Mouse (Mus musculus): Measurements from ENCODE around the gene Gm10563. TPM values are rescaled to one million over a fixed set of nuclear protein-coding genes. Genes with fewer than 3 reads are reported as not detected.

Gene Gm10563
- polyA plus RNA-seq, 1 experiment from 2014 or later = not detected

- ATAC-seq (replicated peaks; ENCODE audit: insufficient number of reproducible peaks, low FRiP score, low TSS enrichment) = no peak
- 92% methylated on average over 4 of the region's 4 CpGs for WGBS (ENCODE audit: insufficient replicate concordance)
- H3K9ac ChIP-seq (ENCODE audit: low read depth, low read length) = no peak overlapping the region
- H3K27ac ChIP-seq (ENCODE audit: low read depth, low read length) = no peak overlapping the region
- peaks cover 7% of the 10 kb centered on the region for H3K4me1 ChIP-seq (ENCODE audit: control insufficient read depth, insufficient read depth, low read length)
- H3K4me3 ChIP-seq (ENCODE audit: low read depth, low read length) = no peak overlapping the region
- peaks cover 5% of the 10 kb centered on the region; the same call in 1 of the 2 replicates for H3K36me3 ChIP-seq (ENCODE audit: control insufficient read depth, insufficient read depth, low read length)
- no peaks in the 10 kb centered on the region for H3K27me3 ChIP-seq (ENCODE audit: control insufficient read depth, insufficient read depth, low read length)
- no peak overlapping the region for H3K4me2 ChIP-seq
- no peaks in the 10 kb centered on the region for H3K9me3 ChIP-seq (replicated peaks; ENCODE audit: control insufficient read depth, low read length)
Observed at GRCm38 (mm10) chr4:155605132-155605531, 40.1 kb downstream of the Gm10563 start.

- no peak overlapping the region for H3K27ac ChIP-seq (ENCODE audit: low read depth, low read length)
- peaks cover 7% of the 10 kb centered on the region for H3K4me1 ChIP-seq (ENCODE audit: control insufficient read depth, insufficient read depth, low read length)
- no peak overlapping the region for H3K9ac ChIP-seq (ENCODE audit: low read depth, low read length)
- no peaks in the 10 kb centered on the region for H3K27me3 ChIP-seq (ENCODE audit: control insufficient read depth, insufficient read depth, low read length)
- ATAC-seq (replicated peaks; ENCODE audit: insufficient number of reproducible peaks, low FRiP score, low TSS enrichment) = no peak
- no peak overlapping the region for H3K4me3 ChIP-seq (ENCODE audit: low read depth, low read length)
- no peaks in the 10 kb centered on the region for H3K9me3 ChIP-seq (replicated peaks; ENCODE audit: control insufficient read depth, low read length)
- H3K36me3 ChIP-seq (ENCODE audit: control insufficient read depth, insufficient read depth, low read length) = no peaks in the 10 kb centered on the region
- WGBS (ENCODE audit: insufficient replicate concordance) = 94% methylated on average over 6 of the region's 6 CpGs
- no peak overlapping the region for H3K4me2 ChIP-seq
Observed at GRCm38 (mm10) chr4:155603801-155604200, 41.4 kb downstream of the Gm10563 start.

GRCm38 (mm10) chr4:155602753-155603152, 42.5 kb downstream of the Gm10563 start:
- whole genome bisulfite sequencing (ENCODE audit: insufficient replicate concordance) = 79% methylated on average over 1 of the region's 1 CpGs
- Histone ChIP-seq H3K9ac (ENCODE audit: low read depth, low read length) (no peak overlapping the region), H3K27me3 (ENCODE audit: control insufficient read depth, insufficient read depth, low read length) (no peaks in the 10 kb centered on the region), H3K36me3 (ENCODE audit: control insufficient read depth, insufficient read depth, low read length) (no peaks in the 10 kb centered on the region), H3K27ac (ENCODE audit: low read depth, low read length) (no peak overlapping the region), H3K4me1 (ENCODE audit: control insufficient read depth, insufficient read depth, low read length) (peaks cover 7% of the 10 kb centered on the region), H3K4me2 (peak overlapping the region; percentile 92), H3K4me3 (ENCODE audit: low read depth, low read length) (peak overlapping the region; percentile 85; the same call in 1 of the 2 replicates), H3K9me3 (replicated peaks; ENCODE audit: control insufficient read depth, low read length) (no peaks in the 10 kb centered on the region)
- ATAC-seq (replicated peaks; ENCODE audit: insufficient number of reproducible peaks, low FRiP score, low TSS enrichment) = no peak

GRCm38 (mm10) chr4:155601997-155602456, 43.2 kb downstream of the Gm10563 start:
- Histone ChIP-seq H3K4me2 (peak overlapping the region; percentile 92), H3K27me3 (ENCODE audit: control insufficient read depth, insufficient read depth, low read length) (no peaks in the 10 kb centered on the region), H3K27ac (ENCODE audit: low read depth, low read length) (peak overlapping the region; percentile 99), H3K9ac (ENCODE audit: low read depth, low read length) (peak overlapping the region; percentile 97), H3K9me3 (replicated peaks; ENCODE audit: control insufficient read depth, low read length) (no peaks in the 10 kb centered on the region), H3K4me1 (ENCODE audit: control insufficient read depth, insufficient read depth, low read length) (peaks cover 7% of the 10 kb centered on the region), H3K36me3 (ENCODE audit: control insufficient read depth, insufficient read depth, low read length) (no peaks in the 10 kb centered on the region), H3K4me3 (ENCODE audit: low read depth, low read length) (peak overlapping the region; percentile 85)
- no peak for ATAC-seq (replicated peaks; ENCODE audit: insufficient number of reproducible peaks, low FRiP score, low TSS enrichment)
- 4% methylated on average over 31 of the region's 31 CpGs for WGBS (ENCODE audit: insufficient replicate concordance)

- Histone ChIP-seq H3K9me3 (replicated peaks; ENCODE audit: control insufficient read depth, low read length) (no peaks in the 10 kb centered on the region), H3K27me3 (ENCODE audit: control insufficient read depth, insufficient read depth, low read length) (no peaks in the 10 kb centered on the region), H3K9ac (ENCODE audit: low read depth, low read length) (peak within 1 kb of the TSS; percentile 97), H3K4me1 (ENCODE audit: control insufficient read depth, insufficient read depth, low read length) (peaks cover 7% of the 10 kb centered on the region), H3K4me2 (peak within 1 kb of the TSS; percentile 92), H3K27ac (ENCODE audit: low read depth, low read length) (peak within 1 kb of the TSS; percentile 99), H3K36me3 (ENCODE audit: control insufficient read depth, insufficient read depth, low read length) (no peaks in the 10 kb centered on the region), H3K4me3 (ENCODE audit: low read depth, low read length) (peak within 1 kb of the TSS; percentile 85)
- ATAC-seq (replicated peaks; ENCODE audit: insufficient number of reproducible peaks, low FRiP score, low TSS enrichment) = peak; percentile 94
- WGBS (ENCODE audit: insufficient replicate concordance) = under 1% methylated on average over 57 of the region's 65 CpGs
Observed at GRCm38 (mm10) chr4:155601091-155601996, 43.9 kb downstream of the Gm10563 start, which contains the start of gene Slc35e2. TSS of gene Slc35e2 (plus strand) at chr4:155601416.

- WGBS (ENCODE audit: insufficient replicate concordance) = 84% methylated on average over 11 of the region's 11 CpGs
- Histone ChIP-seq H3K9ac (ENCODE audit: low read depth, low read length) (peak overlapping the region; percentile 77; the same call in 1 of the 2 replicates), H3K4me2 (peak overlapping the region; percentile 92), H3K36me3 (ENCODE audit: control insufficient read depth, insufficient read depth, low read length) (no peaks in the 10 kb centered on the region), H3K4me1 (ENCODE audit: control insufficient read depth, insufficient read depth, low read length) (peaks cover 7% of the 10 kb centered on the region), H3K27me3 (ENCODE audit: control insufficient read depth, insufficient read depth, low read length) (no peaks in the 10 kb centered on the region), H3K4me3 (ENCODE audit: low read depth, low read length) (peak overlapping the region; percentile 85), H3K9me3 (replicated peaks; ENCODE audit: control insufficient read depth, low read length) (no peaks in the 10 kb centered on the region), H3K27ac (ENCODE audit: low read depth, low read length) (peak overlapping the region; percentile 99)
- ATAC-seq (replicated peaks; ENCODE audit: insufficient number of reproducible peaks, low FRiP score, low TSS enrichment) = no peak
Observed at GRCm38 (mm10) chr4:155599901-155600825, 45.0 kb downstream of the Gm10563 start.

- no peak for ATAC-seq (replicated peaks; ENCODE audit: insufficient number of reproducible peaks, low FRiP score, low TSS enrichment)
- Histone ChIP-seq H3K9ac (ENCODE audit: low read depth, low read length) (no peak overlapping the region), H3K9me3 (replicated peaks; ENCODE audit: control insufficient read depth, low read length) (no peaks in the 10 kb centered on the region), H3K27ac (ENCODE audit: low read depth, low read length) (no peak overlapping the region), H3K4me2 (no peak overlapping the region), H3K36me3 (ENCODE audit: control insufficient read depth, insufficient read depth, low read length) (no peaks in the 10 kb centered on the region), H3K4me1 (ENCODE audit: control insufficient read depth, insufficient read depth, low read length) (peaks cover 7% of the 10 kb centered on the region), H3K27me3 (ENCODE audit: control insufficient read depth, insufficient read depth, low read length) (no peaks in the 10 kb centered on the region), H3K4me3 (ENCODE audit: low read depth, low read length) (no peak overlapping the region)
- WGBS (ENCODE audit: insufficient replicate concordance) = 18% methylated on average over 19 of the region's 20 CpGs
Observed at GRCm38 (mm10) chr4:155598536-155598935, 46.7 kb downstream of the Gm10563 start.

GRCm38 (mm10) chr4:155596606-155597005, 48.6 kb downstream of the Gm10563 start:
- Histone ChIP-seq H3K4me2 (no peak overlapping the region), H3K27ac (ENCODE audit: low read depth, low read length) (no peak overlapping the region), H3K4me3 (ENCODE audit: low read depth, low read length) (no peak overlapping the region), H3K9ac (ENCODE audit: low read depth, low read length) (no peak overlapping the region), H3K27me3 (ENCODE audit: control insufficient read depth, insufficient read depth, low read length) (no peaks in the 10 kb centered on the region), H3K36me3 (ENCODE audit: control insufficient read depth, insufficient read depth, low read length) (no peaks in the 10 kb centered on the region), H3K9me3 (replicated peaks; ENCODE audit: control insufficient read depth, low read length) (no peaks in the 10 kb centered on the region), H3K4me1 (ENCODE audit: control insufficient read depth, insufficient read depth, low read length) (no peaks in the 10 kb centered on the region)
- 75% methylated on average over 5 of the region's 5 CpGs for WGBS (ENCODE audit: insufficient replicate concordance)
- no peak for ATAC-seq (replicated peaks; ENCODE audit: insufficient number of reproducible peaks, low FRiP score, low TSS enrichment)
